Mouse (Mus musculus): ENCODE measurements around the gene Adamts2.

DNA sequence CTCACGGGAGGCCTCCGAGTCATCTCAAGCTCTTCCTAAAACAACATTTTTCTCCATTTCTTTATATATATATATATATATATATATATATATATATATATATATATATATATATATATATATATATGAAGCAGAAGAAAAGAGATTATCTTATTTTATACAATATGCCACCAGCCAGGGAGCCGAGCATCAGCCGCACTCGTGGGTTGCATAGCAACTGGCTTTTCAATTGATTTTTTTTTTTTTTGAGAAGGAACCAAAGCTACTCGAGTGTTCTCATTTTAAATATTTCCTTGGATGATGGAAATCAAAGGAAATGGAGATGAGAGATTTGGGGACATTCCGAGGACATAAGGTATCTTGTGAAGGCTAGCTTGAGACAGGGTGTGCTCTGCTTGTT, 164.6 kb downstream of the Adamts2 start:
- no peak for TF ChIP-seq CTCF (IDR thresholded peaks at IDR 0.05; ENCODE audit: extremely low read depth, insufficient read length, insufficient replicate concordance, low read depth, low read length)
- no peak for TF ChIP-seq POLR2A (IDR thresholded peaks at IDR 0.05; ENCODE audit: low read depth, low read length)
